ENCODE assay signal across 8 mouse cellular contexts in genomic region chr9:45829107-45829506, GRCm38 (mm10). TPM values are rescaled to one million over a fixed set of nuclear protein-coding genes. Genes with fewer than 3 reads are reported as not detected.
DNase-seq lines count a peak whose midpoint lies in the region; ATAC-seq and TF ChIP-seq lines count a peak whose summit lies in the region.

No protein-coding gene starts in this region.

- no peaks in the 10 kb centered on the region for H3K36me3 ChIP-seq in forebrain, postnatal 0 days (ENCODE audit: insufficient read depth)
- H3K36me3 ChIP-seq in hindbrain, embryonic 16.5 days (ENCODE audit: control insufficient read depth, insufficient read depth, low read length): no peaks in the 10 kb centered on the region
- no peaks in the 10 kb centered on the region for H3K36me3 ChIP-seq in megakaryocyte, embryonic 14.5 days (replicated peaks; ENCODE audit: low read length)

- 26% methylated on average over 10 of the region's 10 CpGs for WGBS in forebrain, postnatal 0 days
- 25% methylated on average over 10 of the region's 10 CpGs for WGBS in hindbrain, embryonic 16.5 days

- H3K27me3 ChIP-seq in forebrain, postnatal 0 days (ENCODE audit: insufficient read depth, low read length): no peaks in the 10 kb centered on the region
- no peaks in the 10 kb centered on the region for H3K27me3 ChIP-seq in hindbrain, embryonic 16.5 days (replicated peaks; ENCODE audit: control insufficient read depth, insufficient read depth, low read length)
- peaks cover 72% of the 10 kb centered on the region for H3K27me3 ChIP-seq in megakaryocyte, embryonic 14.5 days (replicated peaks)

- H3K4me1 ChIP-seq in forebrain, postnatal 0 days (ENCODE audit: insufficient read depth): peaks cover 6% of the 10 kb centered on the region; the same call in 1 of the 2 replicates
- peaks cover 5% of the 10 kb centered on the region for H3K4me1 ChIP-seq in hindbrain, embryonic 16.5 days (ENCODE audit: control insufficient read depth, insufficient read depth, low read depth, low read length)
- H3K4me1 ChIP-seq in megakaryocyte, embryonic 14.5 days: peaks cover 14% of the 10 kb centered on the region

- peak overlapping the region; percentile 73 for H3K4me3 ChIP-seq in forebrain, postnatal 0 days (ENCODE audit: low read depth, low read length)
- H3K4me3 ChIP-seq in hindbrain, embryonic 16.5 days (ENCODE audit: low read length): peak overlapping the region; percentile 61
- peak overlapping the region; percentile 66 for H3K4me3 ChIP-seq in megakaryocyte, embryonic 14.5 days (replicated peaks)

- H3K9ac ChIP-seq in forebrain, postnatal 0 days: no peak overlapping the region
- H3K9ac ChIP-seq in hindbrain, embryonic 16.5 days (ENCODE audit: low read depth, low read length): no peak overlapping the region

- peak overlapping the region; percentile 86 for H3K4me2 ChIP-seq in forebrain, postnatal 0 days (ENCODE audit: low read depth)
- peak overlapping the region; percentile 88 for H3K4me2 ChIP-seq in hindbrain, embryonic 16.5 days (ENCODE audit: low read length)

- no peak overlapping the region for H3K27ac ChIP-seq in forebrain, postnatal 0 days (ENCODE audit: low read depth, low read length)
- H3K27ac ChIP-seq in hindbrain, embryonic 16.5 days (ENCODE audit: low read depth, low read length): no peak overlapping the region

- intact Hi-C loops in left cerebral cortex, postnatal 10 days (cut with DNase I): no loop called here

- ATAC-seq in forebrain, postnatal 0 days: peak; percentile 77
- ATAC-seq in hindbrain, embryonic 16.5 days: peak; percentile 25
- no peak for ATAC-seq in activated CD4-positive, CD25-positive, alpha-beta regulatory T cell, adult 4 months

- DNase-seq in ZHBTc4 (ENCODE audit: low read depth, low spot score): peak; percentile 97
- DNase-seq in cerebellum, adult 9-11 months: peak; percentile 78
- DNase-seq in forebrain, postnatal 0 days: peak; percentile 92
- DNase-seq in left cerebral cortex, postnatal 10 days (ENCODE audit: extremely low spot score in 1 of 2, low spot score in 2 of 2): peak; percentile 74 to 81
- DNase-seq in right cerebral cortex, postnatal 10 days (ENCODE audit: low spot score in 2 of 2): peak; percentile 87 to 88

- peak; percentile 97 for TF ChIP-seq CTCF in forebrain, postnatal 0 days (IDR thresholded peaks at IDR 0.05; ENCODE audit: low read depth)

- H3K9me3 ChIP-seq in forebrain, postnatal 0 days (ENCODE audit: low read length): no peaks in the 10 kb centered on the region
- no peaks in the 10 kb centered on the region for H3K9me3 ChIP-seq in hindbrain, embryonic 16.5 days (ENCODE audit: control insufficient read depth, low read length)
- peaks cover 22% of the 10 kb centered on the region for H3K9me3 ChIP-seq in megakaryocyte, embryonic 14.5 days

RNA-seq across cellular contexts. Expression of gene Cep164, which starts 0.6 kb away (rescaled TPM):
- total RNA-seq in forebrain, postnatal 0 days (2014; rRNA removed): 16.3 and 22.0 TPM in 2 replicates
- 7.3 and 10.4 TPM in 2 replicates for polyA plus RNA-seq in forebrain, postnatal 0 days (2015; fragmentation: Nextera tagmentation; extraction: Ambion mirVana)
- polyA plus RNA-seq in hindbrain, embryonic 16.5 days (2015; fragmentation: Nextera tagmentation; extraction: Ambion mirVana): 12.2 TPM in 2 replicates
- total RNA-seq in left cerebral cortex, postnatal 10 days (2021): 10 to 100 TPM; 20.5 to 22.2 TPM
- 13.4 TPM in 1 of 2 replicates, not detected in the other for polyA plus RNA-seq in megakaryocyte, embryonic 14.5 days (2012; ENCODE audit: insufficient read depth, low replicate concordance)
- 1 to 10 TPM; 7.9 to 8.6 TPM for polyA plus RNA-seq in activated CD4-positive, CD25-positive, alpha-beta regulatory T cell, adult 4 months (2017; shearing (Covaris generic))

RNA-seq across cellular contexts. Expression of gene Bace1, which starts 9.3 kb away (rescaled TPM):
- total RNA-seq in forebrain, postnatal 0 days (2014; rRNA removed): 40.9 and 48.5 TPM in 2 replicates
- 25.1 and 39.1 TPM in 2 replicates for polyA plus RNA-seq in forebrain, postnatal 0 days (2015; fragmentation: Nextera tagmentation; extraction: Ambion mirVana)
- 42.9 and 52.0 TPM in 2 replicates for polyA plus RNA-seq in hindbrain, embryonic 16.5 days (2015; fragmentation: Nextera tagmentation; extraction: Ambion mirVana)
- total RNA-seq in left cerebral cortex, postnatal 10 days (2021): 100 to 1,000 TPM; 111 to 114 TPM
- polyA plus RNA-seq in megakaryocyte, embryonic 14.5 days (2012; ENCODE audit: insufficient read depth, low replicate concordance): 0.37 and 1.5 TPM in 2 replicates
- polyA plus RNA-seq in activated CD4-positive, CD25-positive, alpha-beta regulatory T cell, adult 4 months (2017; shearing (Covaris generic)): 10 to 100 TPM in 1 of 2 experiments, 1 to 10 TPM in 1; 8.0 to 10.0 TPM
